Mouse (Mus musculus) right cerebral cortex, postnatal 14 days (tissue): ENCODE results near the gene Ect2l.
"Not testable (repeated sequence)": the region's sequence is repeated elsewhere in the genome, so short reads cannot be mapped to it uniquely, and the experiment has no call there.

Source experiments
- DNase-seq: peaks from one replicate; pipeline ENCODE4 v3.0.0; 2022

The Ect2l gene

DNA sequence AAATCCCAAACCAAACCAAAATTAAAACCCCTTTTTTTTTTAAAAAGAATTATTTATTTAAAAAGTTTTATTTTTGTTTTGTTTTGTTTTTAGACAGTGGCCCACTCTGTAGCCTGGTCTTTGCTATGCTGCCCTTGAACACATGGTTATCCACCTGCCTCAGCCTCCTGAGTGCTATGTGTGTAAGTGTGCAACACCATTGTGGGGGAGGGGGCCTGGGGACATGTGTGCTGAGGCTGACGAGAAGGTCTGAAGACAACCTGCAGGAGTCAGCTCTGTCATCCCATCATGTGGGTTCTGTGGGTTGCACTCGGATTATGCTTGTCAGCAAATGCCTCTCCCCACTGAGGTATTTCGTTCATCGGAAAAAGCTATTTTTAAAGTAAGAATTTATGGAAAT is 21.2 kb downstream of the Ect2l start:
- DNase-seq: no peak

GRCm38 (mm10) chr10:18188564-18188963 is 22.1 kb downstream of the Ect2l start:
- DNase-seq: no peak

GRCm38 (mm10) chr10:18182246-18182645 is 28.4 kb downstream of the Ect2l start:
- DNase-seq: no peak

- no peak for DNase-seq
Measured at GRCm38 (mm10) chr10:18177304-18177703, 33.4 kb downstream of the Ect2l start.

GRCm38 (mm10) chr10:18176722-18177121 is 34.0 kb downstream of the Ect2l start:
- DNase-seq: no peak

GRCm38 (mm10) chr10:18175087-18175486 is 35.6 kb downstream of the Ect2l start:
- no peak for DNase-seq

DNA sequence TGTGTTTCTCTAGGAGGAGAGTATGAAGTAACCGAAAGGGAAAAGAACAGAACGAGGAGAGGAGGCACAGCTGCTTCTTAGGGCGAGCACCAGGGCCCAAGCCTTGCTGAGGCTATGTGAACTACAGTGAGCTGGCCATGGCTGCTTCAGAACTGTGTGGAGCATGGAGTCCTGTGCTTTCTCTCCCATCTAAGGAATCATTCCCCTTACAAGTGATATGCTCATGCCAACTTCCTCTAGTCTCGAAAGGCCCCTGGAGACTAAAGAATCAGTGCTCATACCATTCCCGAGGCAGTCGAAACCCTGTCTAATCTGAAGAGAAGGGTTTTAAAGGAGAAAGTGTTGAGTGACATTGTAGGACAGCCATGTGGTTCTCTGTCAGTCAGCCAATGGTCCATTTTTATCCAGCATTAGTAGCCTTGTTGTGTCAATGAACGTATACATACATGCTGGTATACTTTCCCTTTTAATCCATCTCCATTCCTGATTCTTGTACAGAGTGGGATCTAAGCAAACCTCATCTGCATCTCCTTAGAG is 48.2 kb downstream of the Ect2l start:
- DNase-seq: no peak

GRCm38 (mm10) chr10:18147224-18147623 is 63.5 kb downstream of the Ect2l start:
- DNase-seq: no peak

DNA sequence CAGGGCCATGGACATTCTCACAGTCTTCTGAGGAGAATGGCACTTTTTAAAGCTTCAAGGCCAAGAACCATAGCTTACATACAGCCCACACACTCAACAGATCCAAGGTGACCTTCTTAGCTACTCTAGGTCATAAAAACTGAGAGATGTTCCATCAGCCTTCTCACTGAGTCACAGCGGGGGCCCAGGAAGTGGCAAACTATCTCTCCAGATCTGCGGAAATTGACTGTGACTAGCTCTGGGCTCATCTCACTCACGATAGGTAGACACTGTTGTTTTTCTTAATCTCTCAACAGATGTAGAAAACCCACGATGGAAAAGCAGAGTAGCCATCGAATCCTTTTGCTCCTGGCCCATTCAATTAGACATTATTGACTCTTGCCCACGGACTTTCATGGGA is 68.5 kb downstream of the Ect2l start:
- DNase-seq: no peak

- no peak for DNase-seq
Measured at GRCm38 (mm10) chr10:18141389-18141788, 69.3 kb downstream of the Ect2l start.

DNA sequence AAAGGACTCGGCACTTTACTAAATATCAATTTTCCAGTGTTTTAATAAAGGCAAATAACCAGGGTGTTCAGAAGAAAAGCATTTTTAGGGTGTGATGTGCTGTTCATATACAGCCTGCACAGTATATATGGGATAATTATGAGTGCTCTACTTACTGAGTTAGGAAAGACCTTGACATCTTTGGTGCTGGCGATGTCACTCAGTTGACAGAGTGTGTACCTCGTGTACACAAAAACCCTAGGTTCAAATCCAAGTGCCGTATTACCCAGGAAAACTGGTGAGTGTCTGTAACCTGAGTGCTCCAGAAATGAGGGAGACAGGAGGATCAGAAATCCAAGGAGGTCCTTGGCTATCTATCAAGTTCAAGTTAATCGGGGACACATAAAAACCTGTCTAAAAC is 71.1 kb downstream of the Ect2l start:
- no peak for DNase-seq

GRCm38 (mm10) chr10:18138853-18139503 is 71.7 kb downstream of the Ect2l start:
- not testable (repeated sequence) for DNase-seq

- no peak for DNase-seq
Measured at GRCm38 (mm10) chr10:18131666-18132650, 78.7 kb downstream of the Ect2l start.

GRCm38 (mm10) chr10:18130276-18130675 is 80.4 kb downstream of the Ect2l start:
- DNase-seq: no peak

DNA sequence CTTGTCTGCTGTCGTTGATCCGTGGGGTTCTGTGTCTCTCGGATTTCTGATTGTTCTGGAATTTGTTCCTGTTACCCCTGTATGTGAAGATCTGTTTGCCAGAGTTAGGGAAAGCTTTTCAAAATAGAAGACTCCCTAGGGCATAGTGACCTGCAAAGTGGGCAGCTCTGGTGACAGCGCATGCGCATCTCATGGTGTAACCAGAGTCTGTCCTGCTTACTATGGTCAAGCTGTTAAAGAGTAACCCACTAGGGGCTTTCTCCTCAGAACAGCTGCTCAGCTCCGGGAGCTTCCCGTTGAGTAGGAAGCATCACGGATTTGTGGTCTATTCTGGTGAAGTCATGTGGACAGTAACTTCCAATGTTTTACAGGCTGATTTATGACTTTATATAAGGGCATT is 92.4 kb downstream of the Ect2l start:
- no peak for DNase-seq

DNA sequence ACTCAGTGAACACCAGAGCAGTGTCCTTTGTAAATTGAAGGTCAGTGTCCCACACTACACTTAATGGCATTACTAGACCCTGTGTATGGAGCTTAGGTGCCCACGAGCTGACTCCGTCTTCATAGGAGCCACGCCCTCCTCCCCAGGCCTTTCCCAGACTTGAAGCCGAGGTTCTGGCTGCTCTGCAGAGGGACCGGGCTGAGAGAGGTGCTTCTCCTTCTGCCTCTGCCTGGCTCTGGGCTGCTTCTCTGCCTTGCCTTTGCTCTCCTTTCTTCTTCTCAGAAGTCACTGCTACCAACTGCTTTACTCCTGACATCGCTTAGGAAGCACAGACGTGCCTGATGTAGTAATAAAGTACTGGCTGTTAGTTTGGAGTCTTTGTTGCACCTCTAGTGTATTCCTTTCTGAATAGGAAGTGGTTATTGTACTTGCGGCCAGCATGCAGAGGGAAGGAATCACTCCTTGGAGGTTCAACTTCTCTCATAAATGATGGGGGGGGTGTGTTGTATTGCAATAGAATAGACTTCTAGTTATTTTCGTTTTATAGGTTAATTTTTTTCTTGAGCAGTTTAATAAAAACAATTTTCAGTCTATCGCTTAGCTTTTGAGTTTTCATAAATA is 97.1 kb downstream of the Ect2l start:
- no peak for DNase-seq

DNA sequence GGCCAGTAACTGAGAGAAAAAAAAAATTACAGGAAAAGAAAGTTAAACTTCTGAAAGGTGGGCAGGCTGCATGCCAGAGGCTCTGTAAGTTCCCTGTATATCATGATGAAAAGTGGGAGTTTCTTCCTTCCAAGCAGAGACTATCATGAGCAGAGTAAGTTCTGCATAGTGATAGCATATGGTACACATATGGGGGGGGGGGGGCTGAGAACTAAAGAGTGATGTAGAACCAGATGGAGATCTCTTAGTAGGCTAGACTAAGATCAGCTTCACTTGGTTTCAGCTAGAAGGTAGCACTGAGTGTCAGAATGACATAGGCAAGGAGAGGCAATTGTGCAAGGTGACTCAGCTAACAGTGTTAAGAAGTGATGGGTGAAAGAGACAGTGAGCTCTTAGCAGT is 99.8 kb downstream of the Ect2l start:
- DNase-seq: no peak

- DNase-seq: no peak
Measured at GRCm38 (mm10) chr10:18107471-18107870, 103.2 kb downstream of the Ect2l start.

DNA sequence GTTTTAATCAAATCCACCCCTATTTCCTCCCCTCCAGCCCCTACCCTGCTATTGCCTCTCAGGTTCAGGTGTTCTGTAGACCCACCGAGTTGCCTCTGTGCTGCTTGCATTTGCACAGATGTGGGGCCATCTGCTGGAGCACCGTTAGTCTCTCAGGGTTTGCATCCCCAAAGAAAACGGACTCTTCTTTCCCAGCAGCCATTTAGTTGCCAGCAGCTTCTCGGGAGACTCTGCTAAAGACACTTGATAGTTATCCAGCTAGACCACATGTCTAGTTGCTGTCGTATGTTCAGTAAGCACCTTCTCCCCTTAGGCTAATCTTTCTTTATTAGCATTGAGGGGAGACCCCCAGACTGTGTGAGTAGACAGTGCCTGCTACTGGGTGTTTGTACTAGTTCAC is 108.5 kb downstream of the Ect2l start:
- no peak for DNase-seq

- DNase-seq: no peak
Measured at GRCm38 (mm10) chr10:18090691-18091090, 120.0 kb downstream of the Ect2l start.

- no peak for DNase-seq
Measured at GRCm38 (mm10) chr10:18082772-18083171, 127.9 kb downstream of the Ect2l start.

DNA sequence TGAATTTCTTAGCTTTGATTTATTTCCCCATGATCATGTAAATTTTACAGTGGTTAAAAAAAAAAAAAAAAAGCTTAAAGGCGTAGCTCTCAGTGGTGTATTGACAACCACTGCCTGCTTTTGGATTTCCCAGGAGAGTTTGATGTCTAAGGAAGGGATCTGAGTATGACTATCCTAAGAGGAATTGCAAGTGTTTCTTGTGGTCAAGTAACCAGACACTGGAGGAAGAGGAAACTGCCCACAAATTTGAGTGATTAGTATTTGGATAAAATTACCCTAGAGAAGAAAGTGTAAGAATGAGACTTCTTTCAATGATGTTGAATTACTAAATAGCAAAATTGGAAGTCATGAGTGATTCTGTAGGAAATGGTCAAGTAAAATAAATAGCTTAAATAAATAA is 129.2 kb downstream of the Ect2l start:
- DNase-seq: no peak
